Mouse (Mus musculus) midbrain, embryonic 10.5 days (tissue): ENCODE data around the gene Wdr95. TPM values are rescaled to one million over a fixed set of nuclear protein-coding genes. Genes with fewer than 3 reads are reported as not detected.

ENCODE experiments used
- DNase-seq: peaks from one replicate; pipeline ENCODE4 v3.0.0-alpha.2; 2017; ENCODE audit warnings: low spot score
- H3K27ac ChIP-seq: fragments of 300-500 bp; sonication (generic); replicated peaks from 2 replicates; pipeline ENCODE4 v1.5.1; 2016; ENCODE audit warnings: mild to moderate bottlenecking
- H3K27me3 ChIP-seq: fragments of 300-500 bp; sonication (generic); 2 replicates; pipeline ENCODE4 v1.6.1; 2016; ENCODE audit warnings: low read depth, mild to moderate bottlenecking; ENCODE audit not compliant: poor library complexity, severe bottlenecking
- H3K36me3 ChIP-seq: fragments of 300-500 bp; sonication (generic); 2 replicates; pipeline ENCODE4 v1.6.1; 2016; ENCODE audit warnings: mild to moderate bottlenecking, moderate library complexity
- H3K4me1 ChIP-seq: fragments of 300-500 bp; sonication (generic); 2 replicates; pipeline ENCODE4 v1.6.1; 2016
- H3K4me3 ChIP-seq: fragments of 300-500 bp; sonication (generic); 2 replicates; pipeline ENCODE4 v1.5.1; 2016; ENCODE audit warnings: mild to moderate bottlenecking, moderate library complexity
- H3K9me3 ChIP-seq: fragments of 300-500 bp; sonication (generic); replicated peaks from 2 replicates; pipeline ENCODE4 v1.6.1; 2016; ENCODE audit warnings: mild to moderate bottlenecking
- WGBS: fragments of 180-500 bp; shearing (Covaris S2); methylation state at CpG from one replicate; pipeline ENCODE4 v1.1.7; 2016; 5-methylcytosine and 5-hydroxymethylcytosine counted together
- polyA plus RNA-seq: library from polyadenylated mRNA; unstranded; fragments of >200 nt; fragmentation: Nextera tagmentation; extraction: Ambion mirVana; gene quantifications from 2 replicates; pipeline ENCODE4 v1.2.1, GENCODE M21; 2016

Gene Wdr95
- polyA plus RNA-seq, 1 experiment from 2014 or later: not detected

GRCm38 (mm10) chr5:149617776-149618425, 89.4 kb downstream of the Wdr95 start:
- Histone ChIP-seq H3K4me1 (no peaks in the 10 kb centered on the region), H3K36me3 (peaks cover 94% of the 10 kb centered on the region), H3K9me3 (no peaks in the 10 kb centered on the region), H3K4me3 (no peak overlapping the region), H3K27me3 (no peaks in the 10 kb centered on the region), H3K27ac (no peak overlapping the region)
- DNase-seq: no peak
- WGBS: 95% methylated on average over 6 of the region's 6 CpGs

DNA sequence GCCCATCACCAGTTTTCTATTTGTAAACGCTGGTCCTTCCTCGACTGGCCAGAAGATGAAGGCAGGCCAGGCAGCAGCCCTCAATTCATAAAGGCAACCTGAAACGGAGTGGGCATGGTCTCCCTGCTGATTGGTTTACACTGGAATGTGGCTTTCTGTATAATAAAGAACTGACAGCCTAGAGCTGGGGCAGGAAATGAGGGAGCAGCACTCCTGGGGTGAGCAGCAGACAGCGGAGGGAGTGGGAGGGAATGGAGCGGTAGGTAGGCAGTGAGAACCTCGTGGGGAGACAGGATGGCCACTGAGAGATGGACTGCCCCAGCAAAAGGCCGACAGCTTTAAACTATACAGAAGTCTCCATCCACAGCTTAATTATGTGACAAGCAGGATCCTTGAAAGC, 93.7 kb downstream of the Wdr95 start:
- 81% methylated on average over 7 of the region's 7 CpGs for WGBS
- Histone ChIP-seq H3K4me1 (no peaks in the 10 kb centered on the region), H3K27me3 (no peaks in the 10 kb centered on the region), H3K4me3 (no peak overlapping the region), H3K9me3 (no peaks in the 10 kb centered on the region), H3K36me3 (peaks cover 100% of the 10 kb centered on the region), H3K27ac (no peak overlapping the region)
- DNase-seq: no peak

GRCm38 (mm10) chr5:149622644-149623043, 94.2 kb downstream of the Wdr95 start:
- no peak overlapping the region for H3K4me3 ChIP-seq
- H3K4me1 ChIP-seq: no peaks in the 10 kb centered on the region
- no peaks in the 10 kb centered on the region for H3K9me3 ChIP-seq
- no peak for DNase-seq
- H3K36me3 ChIP-seq: peaks cover 100% of the 10 kb centered on the region
- H3K27ac ChIP-seq: no peak overlapping the region
- H3K27me3 ChIP-seq: no peaks in the 10 kb centered on the region
- 84% methylated on average over 6 of the region's 6 CpGs for WGBS

- 95% methylated on average over 8 of the region's 8 CpGs for WGBS
- Histone ChIP-seq H3K36me3 (peaks cover 99% of the 10 kb centered on the region), H3K9me3 (no peaks in the 10 kb centered on the region), H3K4me1 (no peaks in the 10 kb centered on the region), H3K27me3 (no peaks in the 10 kb centered on the region), H3K27ac (no peak overlapping the region), H3K4me3 (no peak overlapping the region)
- DNase-seq: no peak
These were observed 95.6 kb downstream of the Wdr95 start for GRCm38 (mm10) chr5:149623815-149624675.

- no peaks in the 10 kb centered on the region for H3K4me1 ChIP-seq
- H3K4me3 ChIP-seq: no peak overlapping the region
- no peak for DNase-seq
- no peaks in the 10 kb centered on the region for H3K9me3 ChIP-seq
- 97% methylated on average over 3 of the region's 3 CpGs for WGBS
- no peak overlapping the region for H3K27ac ChIP-seq
- peaks cover 99% of the 10 kb centered on the region for H3K36me3 ChIP-seq
- no peaks in the 10 kb centered on the region for H3K27me3 ChIP-seq
These were observed 97.1 kb downstream of the Wdr95 start for GRCm38 (mm10) chr5:149625547-149625946.

- Histone ChIP-seq H3K4me3 (peak overlapping the region; percentile 85), H3K36me3 (peaks cover 51% of the 10 kb centered on the region), H3K4me1 (peaks cover 30% of the 10 kb centered on the region), H3K27ac (0 out of 2 replicates have a peak overlapping the region, but pooled peaks have one; percentile 92), H3K9me3 (no peaks in the 10 kb centered on the region), H3K27me3 (no peaks in the 10 kb centered on the region)
- DNase-seq: no peak
- 81% methylated on average over 11 of the region's 11 CpGs for WGBS
These were observed 106.0 kb downstream of the Wdr95 start for GRCm38 (mm10) chr5:149634409-149635035.

- WGBS: 3% methylated on average over 24 of the region's 24 CpGs
- no peak for DNase-seq
- peak overlapping the region; percentile 85 for H3K4me3 ChIP-seq
- H3K27me3 ChIP-seq: no peaks in the 10 kb centered on the region
- H3K9me3 ChIP-seq: no peaks in the 10 kb centered on the region
- peak overlapping the region; percentile 92 for H3K27ac ChIP-seq
- H3K36me3 ChIP-seq: peaks cover 41% of the 10 kb centered on the region
- peaks cover 30% of the 10 kb centered on the region for H3K4me1 ChIP-seq
These were observed 107.1 kb downstream of the Wdr95 start for GRCm38 (mm10) chr5:149635556-149635955.

DNA sequence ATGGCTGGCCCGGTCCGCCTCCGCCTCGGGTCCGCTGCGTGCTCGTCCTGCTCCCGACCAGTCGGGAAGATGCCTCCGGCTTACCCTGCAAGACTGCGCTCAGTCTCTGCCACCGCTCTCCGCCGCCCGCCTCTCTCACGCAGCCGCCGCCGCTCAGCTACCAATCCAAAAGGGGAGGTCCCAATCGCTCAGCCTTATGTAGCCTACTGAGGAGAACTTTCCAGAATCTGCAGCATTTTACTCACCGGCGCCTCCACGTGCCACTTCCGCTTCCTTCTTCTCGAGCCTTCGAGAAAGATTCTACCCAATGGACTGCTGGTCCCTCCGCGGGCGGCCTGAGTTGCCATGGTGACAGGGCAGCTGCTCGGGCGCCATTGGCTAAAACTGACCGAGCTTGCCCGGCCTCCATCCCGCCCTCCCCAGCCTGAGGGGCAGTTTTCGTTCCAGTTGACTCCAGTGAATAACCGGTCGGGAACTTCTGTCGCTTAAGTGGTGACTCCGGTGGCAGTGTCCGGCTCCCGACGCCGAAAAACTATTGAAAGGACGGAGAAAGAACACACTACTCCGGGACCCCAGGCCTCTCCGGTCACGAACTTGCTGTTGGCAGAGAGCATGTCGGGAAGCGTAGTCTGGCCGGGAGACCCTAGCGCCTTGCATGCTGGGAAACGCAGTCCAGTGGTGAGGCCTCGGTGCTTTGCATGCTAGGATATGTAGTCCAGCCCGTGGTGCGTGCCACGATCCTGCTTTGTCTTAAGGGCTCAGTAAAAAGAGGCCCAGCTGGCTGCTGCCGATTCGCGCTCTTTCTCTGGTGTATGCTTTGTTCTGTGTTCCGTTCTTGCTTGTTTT, 107.8 kb downstream of the Wdr95 start, which contains the start of gene Hsph1:
Gene Hsph1, minus strand, starts transcription at position 302 of the 846 bp plus-strand sequence.
- peak; percentile 99 for DNase-seq
- Histone ChIP-seq H3K27ac (peak within 1 kb of the TSS; percentile 92), H3K36me3 (peaks cover 33% of the 10 kb centered on the region), H3K4me1 (peaks cover 30% of the 10 kb centered on the region), H3K4me3 (peak within 1 kb of the TSS; percentile 85), H3K9me3 (no peaks in the 10 kb centered on the region), H3K27me3 (no peaks in the 10 kb centered on the region)
- under 1% methylated on average over 60 of the region's 60 CpGs for WGBS

- 74% methylated on average over 8 of the region's 8 CpGs for WGBS
- H3K9me3 ChIP-seq: no peaks in the 10 kb centered on the region
- H3K4me3 ChIP-seq: peak overlapping the region; percentile 85
- peaks cover 23% of the 10 kb centered on the region for H3K36me3 ChIP-seq
- H3K27me3 ChIP-seq: no peaks in the 10 kb centered on the region
- no peak for DNase-seq
- peak overlapping the region; percentile 92 for H3K27ac ChIP-seq
- H3K4me1 ChIP-seq: peaks cover 30% of the 10 kb centered on the region
These were observed 108.8 kb downstream of the Wdr95 start for GRCm38 (mm10) chr5:149637306-149637705.

DNA sequence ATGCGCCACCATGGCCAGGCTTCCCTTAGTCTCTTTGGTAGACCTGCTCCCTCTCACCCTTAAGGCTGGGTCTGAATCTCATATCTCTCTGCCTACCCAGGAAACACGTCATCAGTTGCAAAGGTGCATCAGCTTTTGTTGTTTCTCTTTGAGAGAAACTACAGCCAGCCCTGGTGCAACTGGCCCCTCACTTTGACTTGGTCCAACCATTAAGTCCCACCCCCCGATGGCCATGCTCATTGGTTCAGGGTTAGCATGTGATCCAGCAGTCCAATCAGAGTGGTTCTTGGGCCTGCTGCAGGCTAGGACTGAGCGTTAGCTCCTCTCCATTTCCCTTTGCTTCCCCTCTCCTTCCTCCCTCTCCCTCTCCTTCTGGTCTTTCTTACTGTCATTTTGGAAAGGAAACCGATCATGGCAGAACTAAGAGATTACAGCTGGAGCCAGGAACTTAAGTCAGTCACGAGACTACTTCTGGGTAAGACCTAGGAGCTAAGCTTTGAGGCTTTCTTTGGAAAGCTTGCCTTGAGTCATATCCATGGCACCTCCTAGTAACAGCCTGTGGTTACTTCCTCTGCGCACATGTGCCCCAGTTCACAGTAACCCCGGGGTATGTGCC, 112.9 kb downstream of the Wdr95 start:
- peaks cover 5% of the 10 kb centered on the region for H3K4me1 ChIP-seq
- H3K36me3 ChIP-seq: no peaks in the 10 kb centered on the region
- H3K9me3 ChIP-seq: no peaks in the 10 kb centered on the region
- no peak overlapping the region for H3K4me3 ChIP-seq
- no peak overlapping the region for H3K27ac ChIP-seq
- H3K27me3 ChIP-seq: no peaks in the 10 kb centered on the region
- 91% methylated on average over 8 of the region's 8 CpGs for WGBS
- DNase-seq: no peak

GRCm38 (mm10) chr5:149642366-149642765, 113.9 kb downstream of the Wdr95 start:
- no peaks in the 10 kb centered on the region for H3K27me3 ChIP-seq
- no peaks in the 10 kb centered on the region for H3K9me3 ChIP-seq
- no peak overlapping the region for H3K4me3 ChIP-seq
- WGBS: 65% methylated on average over 6 of the region's 6 CpGs
- peaks cover 1% of the 10 kb centered on the region for H3K4me1 ChIP-seq
- H3K27ac ChIP-seq: no peak overlapping the region
- no peak for DNase-seq
- no peaks in the 10 kb centered on the region for H3K36me3 ChIP-seq
